Mouse (Mus musculus) CH12.LX (cell line): ENCODE data around the gene Plekhj1. TPM values are rescaled to one million over a fixed set of nuclear protein-coding genes. Genes with fewer than 3 reads are reported as not detected.

Experiments
- DNase-seq: peaks from one replicate; pipeline ENCODE4 v3.0.0-alpha.2; 2013; ENCODE audit errors: extremely low read depth
- H3K27ac ChIP-seq: 2 replicates; pipeline ENCODE4 v1.5.1; 2012; ENCODE audit warnings: low read depth, mild to moderate bottlenecking, control low read depth, moderate library complexity; ENCODE audit not compliant: insufficient read depth
- H3K27me3 ChIP-seq: replicated peaks from 2 replicates; pipeline ENCODE3; 2012; ENCODE audit warnings: inconsistent platforms
- H3K36me3 ChIP-seq, 2 experiments: replicated peaks in 1 of 2; 2 replicates each; pipeline versions ENCODE3 to v1.6.1; 2012; ENCODE audit warnings: inconsistent platforms in 1 of 2, low read length in 1 of 2, mild to moderate bottlenecking in 1 of 2, mixed read lengths in 1 of 2, moderate library complexity in 1 of 2; ENCODE audit not compliant: control insufficient read depth in 1 of 2, insufficient read depth in 1 of 2
- H3K4me1 ChIP-seq, 2 experiments: 2 replicates each; pipeline ENCODE4 v1.6.1; 2012; ENCODE audit warnings: inconsistent platforms in 1 of 2, moderate library complexity in 1 of 2; ENCODE audit not compliant: insufficient read depth in 2 of 2, control insufficient read depth in 1 of 2
- H3K4me2 ChIP-seq: 2 replicates; pipeline ENCODE4 v1.6.1; 2012; ENCODE audit warnings: low read depth, mild to moderate bottlenecking, control low read depth; ENCODE audit not compliant: poor library complexity, insufficient read depth, severe bottlenecking
- H3K4me3 ChIP-seq, 3 experiments: fragments of 150-350 bp in 1 of 3; sonication (generic) in 1 of 3; replicated peaks in 1 of 3; 2 replicates each; pipeline versions ENCODE3 to v1.5.1; 2011 to 2012; ENCODE audit warnings: low read depth in 2 of 3, low read length in 2 of 3, mild to moderate bottlenecking in 2 of 3, moderate library complexity in 2 of 3, control low read depth in 1 of 3, improper control_type of control experiment in 1 of 3, inconsistent platforms in 1 of 3, mixed read lengths in 1 of 3; ENCODE audit not compliant: poor library complexity in 1 of 3
- H3K79me2 ChIP-seq: replicated peaks from 2 replicates; pipeline ENCODE4 v1.6.1; 2012; ENCODE audit warnings: mild to moderate bottlenecking, moderate library complexity; ENCODE audit not compliant: control insufficient read depth, poor library complexity, insufficient read depth, severe bottlenecking; ENCODE audit errors: extremely low read depth
- H3K9ac ChIP-seq: 2 replicates; pipeline ENCODE4 v1.6.1; 2012; ENCODE audit warnings: low read depth, mild to moderate bottlenecking, control low read depth, moderate library complexity; ENCODE audit not compliant: insufficient read depth
- H3K9me3 ChIP-seq: replicated peaks from 2 replicates; pipeline ENCODE3; 2012; ENCODE audit warnings: low read length, inconsistent platforms, mixed read lengths
- BHLHE40 ChIP-seq: IDR thresholded peaks from 2 replicates; pipeline ENCODE4 v1.6.1; 2011; ENCODE audit warnings: mild to moderate bottlenecking, low read depth, low read length, improper control_type of control experiment
- CTCF ChIP-seq, 2 experiments: IDR thresholded peaks in 1 of 2; conservative IDR thresholded peaks in 1 of 2; 2 replicates each; pipeline ENCODE4 v1.5.1; 2011 to 2012; ENCODE audit warnings: low read depth in 2 of 2, low read length in 2 of 2, improper control_type of control experiment in 1 of 2, inconsistent platforms in 1 of 2, mild to moderate bottlenecking in 1 of 2, moderate library complexity in 1 of 2
- ELF1 ChIP-seq: IDR thresholded peaks from 2 replicates; pipeline ENCODE4 v1.6.1; 2014; ENCODE audit warnings: low read depth, mild to moderate bottlenecking, inconsistent platforms, low read length, improper control_type of control experiment
- EP300 ChIP-seq: IDR thresholded peaks from 2 replicates; pipeline ENCODE4 v1.6.1; 2011; ENCODE audit warnings: low read length, improper control_type of control experiment
- ETS1 ChIP-seq: conservative IDR thresholded peaks from 2 replicates; pipeline ENCODE4 v1.6.1; 2012; ENCODE audit warnings: low read depth, mild to moderate bottlenecking, inconsistent platforms, low read length, improper control_type of control experiment, moderate library complexity
- HCFC1 ChIP-seq: IDR thresholded peaks from 2 replicates; pipeline ENCODE4 v1.6.1; 2012; ENCODE audit warnings: low read depth, mild to moderate bottlenecking, inconsistent platforms, low read length, improper control_type of control experiment
- JUND ChIP-seq: conservative IDR thresholded peaks from 2 replicates; pipeline ENCODE4 v1.6.1; 2011; ENCODE audit warnings: low read depth, low read length, improper control_type of control experiment
- KAT2A ChIP-seq: IDR thresholded peaks from 2 replicates; pipeline ENCODE4 v1.6.1; 2012; ENCODE audit warnings: low read length, improper control_type of control experiment, inconsistent platforms; ENCODE audit not compliant: insufficient replicate concordance
- MAX ChIP-seq: IDR thresholded peaks from 2 replicates; pipeline ENCODE4 v1.6.1; 2011; ENCODE audit warnings: low read length, improper control_type of control experiment
- MAZ ChIP-seq: IDR thresholded peaks from 2 replicates; pipeline ENCODE4 v1.6.1; 2012; ENCODE audit warnings: low read depth, mild to moderate bottlenecking, inconsistent platforms, low read length, improper control_type of control experiment, moderate library complexity
- MEF2A ChIP-seq: IDR thresholded peaks from 2 replicates; pipeline ENCODE4 v1.6.1; 2014; ENCODE audit warnings: low read depth, mild to moderate bottlenecking, inconsistent platforms, low read length, improper control_type of control experiment, borderline replicate concordance
- MXI1 ChIP-seq: IDR thresholded peaks from 2 replicates; pipeline ENCODE4 v1.6.1; 2011; ENCODE audit warnings: mild to moderate bottlenecking, low read depth, low read length, improper control_type of control experiment
- MYC ChIP-seq: IDR thresholded peaks from 2 replicates; pipeline ENCODE4 v1.6.1; 2011; ENCODE audit warnings: low read depth, mild to moderate bottlenecking, improper control_type of control experiment, low read length
- NELFE ChIP-seq: IDR thresholded peaks from 2 replicates; pipeline ENCODE4 v1.6.1; 2011; ENCODE audit warnings: low read depth, low read length, improper control_type of control experiment
- NRF1 ChIP-seq: IDR thresholded peaks from 2 replicates; pipeline ENCODE4 v1.6.1; 2014; ENCODE audit warnings: low read depth, mild to moderate bottlenecking, inconsistent platforms, low read length, improper control_type of control experiment, moderate library complexity
- POLR2A ChIP-seq: IDR thresholded peaks from 2 replicates; pipeline ENCODE4 v1.6.1; 2011; ENCODE audit warnings: low read depth, mild to moderate bottlenecking, improper control_type of control experiment, low read length
- POLR2AphosphoS2 ChIP-seq: IDR thresholded peaks from 2 replicates; pipeline ENCODE4 v1.6.1; 2011; ENCODE audit warnings: low read depth, low read length, improper control_type of control experiment
- RAD21 ChIP-seq: IDR thresholded peaks from 2 replicates; pipeline ENCODE4 v1.6.1; 2011; ENCODE audit warnings: low read depth, mild to moderate bottlenecking, low read length, improper control_type of control experiment, moderate library complexity
- SMC3 ChIP-seq: IDR thresholded peaks from 2 replicates; pipeline ENCODE4 v1.6.1; 2011; ENCODE audit warnings: low read depth, low read length, improper control_type of control experiment
- TBP ChIP-seq: conservative IDR thresholded peaks from 2 replicates; pipeline ENCODE4 v1.6.1; 2011; ENCODE audit warnings: low read depth, low read length, improper control_type of control experiment
- TCF12 ChIP-seq: IDR thresholded peaks from 2 replicates; pipeline ENCODE4 v1.6.1; 2014; ENCODE audit warnings: low read depth, mild to moderate bottlenecking, inconsistent platforms, low read length, improper control_type of control experiment
- USF1 ChIP-seq: IDR thresholded peaks from 2 replicates; pipeline ENCODE4 v1.6.1; 2014; ENCODE audit warnings: low read depth, mild to moderate bottlenecking, inconsistent platforms, low read length, improper control_type of control experiment
- USF2 ChIP-seq: conservative IDR thresholded peaks from 2 replicates; pipeline ENCODE4 v1.6.1; 2011; ENCODE audit warnings: low read depth, low read length, improper control_type of control experiment
- ZKSCAN1 ChIP-seq: IDR thresholded peaks from 2 replicates; pipeline ENCODE4 v1.6.1; 2012; ENCODE audit warnings: low read depth, inconsistent platforms, low read length, improper control_type of control experiment, borderline replicate concordance
- ZNF384 ChIP-seq: IDR thresholded peaks from 2 replicates; pipeline ENCODE4 v1.6.1; 2012; ENCODE audit warnings: low read depth, low read length, improper control_type of control experiment, inconsistent platforms
- dilution Hi-C: fragments of 300-500 bp; cut with MboI; formaldehyde crosslinking; loops from 2 replicates; pipeline ENCODE4 v1.14.3; 2020; ENCODE audit warnings: low sequenced_read_pairs; ENCODE audit not compliant: extremely low pct_unique_long_range_greater_than_20kb, extremely low pct_ligation_motif_present
- in situ Hi-C: fragments of 300-500 bp; cut with MboI; formaldehyde crosslinking; loops from 3 replicates; pipeline ENCODE4 v1.14.3; 2019; ENCODE audit warnings: low sequenced_read_pairs, low pct_ligation_motif_present, low pct_unique_long_range_greater_than_20kb, mixed read lengths
- polyA plus RNA-seq: library from polyadenylated mRNA; unstranded; fragments of >175 nt; gene quantifications from 2 replicates; pipeline ENCODE4 v1.2.1, GENCODE M21; 2012; ENCODE audit warnings: low read depth; ENCODE audit not compliant: insufficient read length
- total RNA-seq, 2 experiments: library from RNA; depleted of rRNA; stranded (reverse); fragments of 300-350 nt in 1 of 2; fragments of >200 nt in 1 of 2; gene quantifications; 2 replicates each; pipeline ENCODE4 v1.2.3; 2012 to 2014

The Plekhj1 gene
- total and polyA plus RNA-seq, 3 experiments = 63.4 to 123 (median 63.8) TPM

DNA sequence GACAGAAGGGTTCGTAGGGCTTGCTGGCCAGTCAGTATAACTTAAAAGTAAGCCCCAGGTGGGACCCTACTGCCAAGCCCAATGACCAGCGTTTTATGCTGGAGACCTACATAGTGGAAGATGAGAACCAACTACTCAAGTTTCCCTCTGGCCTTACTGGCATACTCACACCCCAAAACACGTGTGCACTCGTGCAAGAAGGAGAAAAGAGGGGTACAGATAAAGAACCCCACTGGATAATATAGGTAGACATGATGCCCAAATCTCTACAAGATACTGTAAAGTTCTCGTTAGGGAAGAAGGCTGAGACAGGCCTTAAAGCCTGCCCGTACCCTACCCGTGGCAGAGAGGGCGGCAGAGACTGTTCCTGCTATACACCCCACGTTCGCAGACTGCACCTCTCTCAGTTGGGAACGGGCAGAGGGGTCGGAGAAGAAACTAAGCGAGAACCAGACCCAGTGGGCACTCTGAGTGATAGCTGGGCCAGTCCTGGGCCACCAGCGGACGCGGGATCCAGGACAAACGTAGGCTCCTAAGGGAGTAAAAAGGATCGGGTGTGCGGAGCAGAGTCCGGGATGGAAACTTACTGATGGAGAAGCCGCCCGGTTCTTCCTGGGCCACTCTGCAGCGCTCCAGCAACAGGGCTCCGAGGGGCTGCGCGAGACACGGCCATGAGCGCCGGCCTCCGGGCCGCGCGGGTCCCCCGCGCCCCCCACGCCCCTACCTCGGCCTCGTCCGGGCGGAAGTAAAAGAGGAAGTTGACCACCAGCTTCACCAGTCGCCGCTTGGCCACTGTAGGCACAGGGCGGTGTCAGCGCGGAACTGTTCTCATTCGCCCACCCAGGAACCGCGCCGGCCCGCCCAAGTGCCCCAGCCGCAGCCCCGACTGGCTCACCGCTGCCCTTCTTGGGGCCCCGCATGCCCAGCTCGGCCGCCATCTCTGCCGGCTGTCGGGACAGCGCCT is 958 bp downstream of the Plekhj1 start:
- Histone ChIP-seq H3K9me3 (no peaks in the 10 kb centered on the region), H3K4me3 (peak overlapping the region; percentile 68 to 94 (median 87)), H3K27ac (peak overlapping the region; percentile 91), H3K27me3 (no peaks in the 10 kb centered on the region), H3K9ac (peak overlapping the region; percentile 89), H3K36me3 (peaks cover 52 to 68% of the 10 kb centered on the region in 2 experiments), H3K4me1 (peaks cover 10 to 33% of the 10 kb centered on the region in 2 experiments), H3K4me2 (peak overlapping the region; percentile 75), H3K79me2 (peaks cover 47% of the 10 kb centered on the region)
- dilution Hi-C loops = no loop called here
- TF ChIP-seq ELF1 = peak; percentile 61
- no peak for TF ChIP-seq ZKSCAN1
- no peak for TF ChIP-seq NRF1
- TF ChIP-seq ETS1 = no peak
- TF ChIP-seq TBP = no peak
- no peak for TF ChIP-seq USF1
- no peak for TF ChIP-seq MAZ
- no peak for TF ChIP-seq NELFE
- 0 out of 2 replicates have a peak, but pooled peaks have one; percentile 28 for TF ChIP-seq MYC
- no peak for TF ChIP-seq JUND
- 0 out of 2 replicates have a peak, but pooled peaks have one; percentile 3 for TF ChIP-seq MXI1
- TF ChIP-seq HCFC1 = peak; percentile 65
- TF ChIP-seq TCF12 = no peak; the same call in none of the 2 replicates
- no peak for TF ChIP-seq POLR2AphosphoS2
- TF ChIP-seq MAX = 0 out of 2 replicates have a peak, but pooled peaks have one; percentile 20
- no peak for TF ChIP-seq USF2
- no peak for TF ChIP-seq CTCF (conservative IDR thresholded peaks at IDR 0.05 in 1 of 2, IDR thresholded peaks at IDR 0.05 in 1 of 2; ENCODE audit: low read depth in 2 of 2, low read length in 2 of 2)
- TF ChIP-seq POLR2A = no peak
- no peak for TF ChIP-seq KAT2A
- TF ChIP-seq RAD21 = no peak
- 0 out of 2 replicates have a peak, but pooled peaks have one; percentile 17 for TF ChIP-seq BHLHE40
- TF ChIP-seq ZNF384 = no peak
- no peak for TF ChIP-seq SMC3
- no peak; the same call in 1 of the 2 replicates for TF ChIP-seq EP300
- TF ChIP-seq MEF2A = no peak
- DNase-seq = peak; percentile 52
- in situ Hi-C loops = loop anchor here (5.0 kb wide), 1 partner anchor 35 kb away; no protein-coding TSS in a partner anchor
